Mouse (Mus musculus): ENCODE measurements at regions not wholly inside any gene's neighbourhood (a gene's known extent, or its start where the extent isn't known, plus 50 kb on each side); places are given as distances from the start of the nearest gene placed in this dataset.

- DNase-seq = no peak
Observed at GRCm38 (mm10) chr14:80789131-80789530, 805.2 kb downstream of the Olfm4 start.

DNA sequence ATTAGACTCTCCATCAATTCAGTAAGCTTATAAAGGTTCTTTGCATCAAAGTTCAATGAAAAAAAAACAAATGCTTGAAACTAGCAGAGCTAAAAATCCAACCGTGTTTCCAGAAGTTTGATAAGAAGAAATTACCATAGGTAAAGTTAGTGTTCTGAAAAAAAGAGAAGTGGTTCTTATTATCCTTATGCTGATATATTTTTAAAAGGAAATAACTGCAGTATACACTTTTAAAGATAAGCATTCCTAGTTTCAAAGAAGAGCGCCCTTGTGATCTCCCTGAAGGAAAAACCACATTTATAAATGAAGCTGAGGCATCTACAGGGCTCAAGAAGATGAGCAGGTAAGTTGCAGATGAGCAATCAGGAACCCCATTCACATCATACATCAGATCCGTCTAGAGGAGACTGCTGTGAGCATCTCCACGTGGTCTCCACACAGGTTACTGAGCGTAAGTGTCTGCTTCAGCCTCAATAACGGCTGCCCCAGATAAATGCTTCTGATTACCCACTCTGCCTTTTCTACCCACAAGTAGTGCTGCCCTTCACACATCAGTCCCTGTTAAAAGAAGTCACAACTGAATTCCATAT, 815.6 kb downstream of the Olfm4 start:
- DNase-seq = no peak

DNA sequence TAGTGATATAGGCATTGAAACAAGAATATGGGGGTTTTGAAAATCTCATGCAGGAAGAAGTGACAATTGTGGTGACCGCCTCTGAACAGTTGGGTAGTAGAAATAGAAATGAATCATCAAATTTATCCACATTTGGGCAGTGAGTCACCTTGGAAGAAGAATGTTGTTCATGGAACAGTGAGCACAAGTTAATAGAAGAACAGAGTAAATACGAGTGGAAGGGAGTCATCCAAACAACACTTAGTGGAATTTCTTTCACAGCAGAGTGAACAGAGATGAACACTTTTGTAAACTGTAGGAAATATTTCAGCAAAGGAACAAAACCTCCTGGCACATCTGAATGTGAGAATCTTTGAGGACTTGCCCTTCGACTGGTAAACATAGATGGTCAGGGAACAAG, 846.6 kb downstream of the Olfm4 start:
- DNase-seq = no peak

- no peak for DNase-seq
Observed at GRCm38 (mm10) chr14:80844550-80844949, 860.7 kb downstream of the Olfm4 start.

- DNase-seq = peak; percentile 5
Observed at GRCm38 (mm10) chr14:80845576-80846269, 861.8 kb downstream of the Olfm4 start.

- no peak for DNase-seq
Observed at GRCm38 (mm10) chr14:80846420-80847083, 862.7 kb downstream of the Olfm4 start.

All from gastrocnemius, postnatal 25 days (tissue).